Mouse (Mus musculus): ENCODE data around the gene Pigk.

Pigk gene

DNA sequence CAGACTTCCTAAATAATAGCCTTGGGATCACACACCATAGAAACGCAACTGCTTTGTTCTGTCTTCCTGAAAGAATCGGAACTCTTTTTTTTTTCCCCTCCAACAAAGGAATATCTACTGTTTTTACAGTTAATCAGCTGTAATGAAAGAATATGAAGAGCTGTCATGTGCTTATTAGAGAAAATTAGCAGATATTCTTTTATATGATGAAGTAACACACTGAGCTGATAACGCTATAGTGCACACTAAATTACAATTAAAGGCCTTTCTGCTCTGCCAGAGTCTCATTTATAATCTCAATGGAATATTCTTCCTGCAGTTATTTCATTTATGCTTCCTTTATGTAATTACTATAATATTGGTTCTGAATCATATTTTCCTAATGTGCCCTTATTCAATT is 128.7 kb downstream of the Pigk start:
- no peak for DNase-seq (ENCODE audit: low spot score)

- DNase-seq (ENCODE audit: low spot score): no peak
Observed at GRCm38 (mm10) chr3:152843925-152844324, 130.0 kb downstream of the Pigk start.

DNA sequence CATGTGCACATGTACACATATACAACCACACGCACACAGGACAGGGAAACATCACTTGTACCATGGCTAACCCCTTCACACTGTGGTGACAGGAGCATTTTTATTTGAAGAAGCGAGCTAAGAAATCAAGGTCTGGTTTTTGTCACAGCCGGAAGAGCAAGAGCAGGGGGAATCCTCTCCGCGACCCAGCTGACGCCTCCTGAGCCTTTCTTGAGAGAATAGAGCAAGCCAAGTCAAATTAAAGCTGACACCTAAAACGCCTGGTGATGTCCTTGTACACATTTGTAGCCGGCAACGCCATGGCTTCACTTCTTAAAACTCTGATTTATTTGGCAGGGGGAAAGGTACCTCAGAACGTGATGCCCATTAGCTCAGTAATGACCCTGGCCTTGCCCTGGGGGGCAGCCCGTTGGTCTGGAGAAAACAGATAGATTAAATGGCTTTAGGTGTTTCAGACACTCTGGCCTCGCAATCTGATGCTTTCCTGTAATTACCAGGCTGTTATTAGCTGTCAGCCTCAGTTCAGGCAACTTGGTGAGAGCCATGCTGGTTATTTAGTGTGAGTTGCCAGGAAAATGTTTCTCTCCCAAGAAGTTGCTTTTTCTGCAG is 141.2 kb downstream of the Pigk start:
- DNase-seq (ENCODE audit: low spot score): no peak

DNA sequence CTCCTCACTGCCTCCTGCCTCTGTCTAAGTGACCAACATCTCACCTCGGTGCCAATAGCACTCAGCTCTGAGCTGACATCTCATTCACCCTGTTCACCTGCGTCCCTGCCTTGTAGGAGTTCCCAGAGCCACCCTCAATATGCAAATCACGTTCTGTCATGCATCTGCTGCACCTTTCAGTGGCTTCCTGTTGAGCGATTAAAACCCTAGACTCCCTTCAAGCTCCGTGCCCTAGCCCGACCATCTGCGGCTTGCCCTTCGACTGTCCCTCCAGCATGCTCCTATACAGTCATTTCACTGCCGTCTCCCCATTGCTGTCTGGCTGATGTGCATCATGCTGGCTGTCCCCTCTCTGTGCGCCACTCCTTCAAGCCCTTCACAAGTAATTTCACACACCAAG is 142.2 kb downstream of the Pigk start:
- DNase-seq (ENCODE audit: low spot score): no peak

- DNase-seq (ENCODE audit: low spot score): no peak
Observed at GRCm38 (mm10) chr3:152861450-152861849, 147.6 kb downstream of the Pigk start.

DNA sequence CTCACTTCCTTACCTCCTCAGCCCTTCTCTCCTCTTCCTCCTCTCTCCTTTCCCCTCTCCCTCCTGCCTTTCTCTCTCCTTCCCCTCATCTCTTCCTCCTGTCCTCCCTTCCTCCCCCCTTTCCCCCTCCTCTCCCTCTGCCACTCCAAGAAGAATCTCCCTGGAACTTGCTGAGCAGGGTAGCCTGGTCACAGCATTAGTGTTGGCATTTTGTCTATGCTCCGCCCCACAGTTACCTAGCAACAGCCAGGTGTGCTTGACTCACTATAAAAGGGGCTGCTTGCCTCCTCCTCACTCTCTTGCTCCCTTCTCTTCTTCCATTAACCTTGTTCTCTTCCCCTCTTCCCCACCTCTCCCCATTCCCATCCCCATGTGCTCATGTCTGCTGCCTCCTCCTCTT is 148.1 kb downstream of the Pigk start:
- no peak for DNase-seq (ENCODE audit: low spot score)

- no peak for DNase-seq (ENCODE audit: low spot score)
Observed at GRCm38 (mm10) chr3:152866035-152866965, 152.4 kb downstream of the Pigk start.

GRCm38 (mm10) chr3:152867654-152868525 is 154.0 kb downstream of the Pigk start:
- DNase-seq (ENCODE audit: low spot score): no peak

- no peak for DNase-seq (ENCODE audit: low spot score)
Observed at GRCm38 (mm10) chr3:152872054-152872453, 158.2 kb downstream of the Pigk start.

DNA sequence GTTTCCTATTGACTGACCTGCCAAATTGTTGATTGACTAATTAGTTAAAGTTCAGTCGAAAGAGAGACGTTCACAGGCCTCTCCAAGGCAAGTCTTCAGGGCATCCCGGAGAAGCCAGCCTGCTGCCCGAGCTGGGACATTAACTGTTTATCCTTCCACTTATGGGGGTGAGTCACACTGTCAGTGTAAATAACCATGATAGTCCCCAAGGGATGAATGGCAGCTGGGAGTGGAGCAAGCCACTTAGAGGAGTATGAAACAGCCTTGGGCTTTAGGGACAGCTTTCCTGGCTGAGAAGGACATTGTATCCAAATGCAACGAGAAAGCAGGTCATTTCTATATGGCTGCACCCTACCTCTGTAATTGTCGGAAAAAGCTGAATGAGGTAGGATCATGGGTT is 158.7 kb downstream of the Pigk start:
- no peak for DNase-seq (ENCODE audit: low spot score)

DNA sequence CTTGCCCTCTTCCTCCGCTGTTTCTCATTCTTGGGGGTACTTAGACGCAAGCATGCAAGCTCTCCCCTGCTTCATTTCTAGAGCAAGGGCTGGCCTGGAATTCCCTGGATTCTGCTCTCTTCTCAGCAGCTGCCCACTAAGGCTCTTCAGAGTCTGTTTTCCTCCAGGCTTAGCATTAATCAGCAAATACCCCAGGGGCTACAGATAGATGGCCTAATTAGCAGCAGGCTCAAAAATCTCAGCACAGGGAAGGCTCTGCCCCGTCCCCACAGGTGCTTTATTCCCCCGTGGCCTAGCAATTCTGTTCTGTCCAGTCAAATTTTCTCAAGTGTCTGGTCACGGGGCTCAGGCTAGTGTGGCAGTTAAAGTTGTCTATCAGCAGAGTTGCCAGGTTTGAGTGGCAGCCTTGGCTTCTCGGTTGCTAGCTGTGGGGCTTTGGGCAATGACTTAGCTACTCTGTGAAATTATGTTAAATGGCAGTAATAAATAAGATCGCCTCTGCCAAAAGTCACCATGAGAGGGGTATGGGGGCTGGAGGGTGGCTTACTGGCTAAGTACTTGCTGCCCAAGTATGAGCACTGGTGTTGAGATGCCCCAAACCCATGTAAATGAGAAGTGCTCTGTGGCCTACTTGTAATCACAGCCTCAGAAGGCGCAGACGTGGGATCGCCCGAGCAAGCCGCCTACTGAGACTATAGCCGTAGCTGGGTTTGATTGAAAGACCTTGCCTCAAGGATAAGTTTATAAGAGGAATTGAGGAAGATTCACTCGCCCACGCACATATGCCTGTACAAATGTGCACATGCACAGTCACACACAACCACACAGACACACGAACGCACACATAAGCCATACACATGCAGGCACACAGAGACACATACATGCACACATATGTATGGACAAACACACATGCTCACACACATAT is 160.8 kb downstream of the Pigk start:
- DNase-seq (ENCODE audit: low spot score): no peak

GRCm38 (mm10) chr3:152875723-152876290 is 161.9 kb downstream of the Pigk start:
- no peak for DNase-seq (ENCODE audit: low spot score)

GRCm38 (mm10) chr3:152880121-152880835 is 166.4 kb downstream of the Pigk start:
- no peak for DNase-seq (ENCODE audit: low spot score)

GRCm38 (mm10) chr3:152881706-152882105 is 167.8 kb downstream of the Pigk start:
- DNase-seq (ENCODE audit: low spot score): no peak

GRCm38 (mm10) chr3:152883556-152883955 is 169.7 kb downstream of the Pigk start:
- DNase-seq (ENCODE audit: low spot score): no peak

DNA sequence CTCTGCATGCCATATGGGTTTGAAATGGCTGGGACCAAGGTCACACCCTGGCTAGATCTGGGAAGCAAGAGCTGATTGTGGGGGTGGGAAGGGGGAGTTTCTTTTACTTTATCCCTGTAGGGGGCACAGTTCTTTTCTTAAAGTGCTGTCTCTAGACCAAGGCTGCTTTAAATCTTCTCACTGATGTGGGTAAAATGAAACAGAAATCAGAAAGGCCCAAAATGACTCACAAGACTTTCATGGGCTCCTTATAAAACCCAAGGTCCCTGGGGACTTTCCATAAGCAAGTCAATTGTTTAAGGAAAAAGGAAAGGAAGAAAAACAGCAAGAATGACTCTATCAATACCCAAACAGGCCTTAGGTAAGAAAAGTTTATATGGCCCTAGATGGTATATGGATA is 172.8 kb downstream of the Pigk start:
- no peak for DNase-seq (ENCODE audit: low spot score)

- no peak for DNase-seq (ENCODE audit: low spot score)
Observed at GRCm38 (mm10) chr3:152888116-152888515, 174.2 kb downstream of the Pigk start.

GRCm38 (mm10) chr3:152894935-152895334 is 181.0 kb downstream of the Pigk start:
- DNase-seq (ENCODE audit: low spot score): no peak

DNA sequence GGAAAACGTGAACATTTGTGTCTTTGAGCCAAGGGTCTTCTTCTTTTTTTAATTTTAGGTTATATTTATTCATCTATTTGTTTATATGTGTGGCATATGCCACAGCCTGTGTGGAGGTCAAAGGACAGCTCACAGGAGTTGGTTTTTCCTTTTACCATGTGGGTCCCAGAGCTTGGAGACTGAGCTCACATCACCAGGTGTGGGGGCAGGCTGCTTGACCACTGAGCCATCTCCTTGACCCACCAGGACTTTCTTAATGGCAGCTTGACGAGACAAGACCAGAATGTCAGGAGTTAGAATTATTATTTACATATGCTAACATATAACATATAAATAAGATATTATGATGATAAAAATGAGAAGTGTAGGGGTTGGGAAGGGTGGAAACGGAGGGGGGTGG is 182.2 kb downstream of the Pigk start:
- no peak for DNase-seq (ENCODE audit: low spot score)

- no peak for DNase-seq (ENCODE audit: low spot score)
Observed at GRCm38 (mm10) chr3:152897196-152897595, 183.3 kb downstream of the Pigk start.
